ENCODE assay signal across 10 mouse cellular contexts in the genomic region with DNA sequence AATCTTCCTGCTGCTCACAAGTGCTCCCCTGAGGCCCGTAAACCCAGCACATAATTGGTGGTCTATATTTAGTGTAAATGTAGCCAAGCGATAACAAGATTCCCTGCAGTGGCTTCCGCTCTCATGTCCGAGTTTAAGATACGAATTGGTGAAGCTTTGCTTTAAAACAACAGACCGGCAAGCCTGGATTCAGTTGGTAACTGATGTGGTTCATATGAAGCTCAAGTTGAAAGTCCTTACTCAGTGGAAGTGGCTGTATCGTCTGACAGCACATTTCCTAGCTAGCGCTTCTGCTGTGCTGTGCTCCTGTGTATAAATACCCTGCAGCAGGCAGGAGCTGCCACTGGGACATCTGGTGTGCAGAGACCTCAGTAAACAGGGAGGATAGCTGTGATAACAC. TPM values are rescaled to one million over a fixed set of nuclear protein-coding genes. Genes with fewer than 3 reads are reported as not detected.
A peak's percentile ranks its signal among the peaks of the same experiment; 100 is the strongest.
DNase-seq lines count a peak whose midpoint lies in the region; ATAC-seq and TF ChIP-seq lines count a peak whose summit lies in the region.
"Had no signal": no experiment of that assay in that cellular context is flagged by ENCODE, and none has a peak within 500 bp of the region (broad histone marks: within the 10 kb centered on the region; RNA-seq: fewer than 3 reads in every experiment).

A gene (minus strand): TSS at position 189 of the 400 bp plus-strand sequence.

- H3K9me3 ChIP-seq in forebrain, postnatal 0 days (ENCODE audit: low read length) = no peaks in the 10 kb centered on the region
- H3K9me3 ChIP-seq in forebrain, embryonic 15.5 days = no peaks in the 10 kb centered on the region
- H3K9me3 ChIP-seq: forebrain, embryonic 12.5 days; neural tube, embryonic 12.5 days had no signal

- no peak within 1 kb of the TSS for H3K4me2 ChIP-seq in forebrain, postnatal 0 days (ENCODE audit: low read depth)
- H3K4me2 ChIP-seq in forebrain, embryonic 15.5 days (replicated peaks) = no peak within 1 kb of the TSS
- H3K4me2 ChIP-seq: forebrain, embryonic 12.5 days; neural tube, embryonic 12.5 days had no signal

- H3K4me1 ChIP-seq in forebrain, postnatal 0 days (ENCODE audit: insufficient read depth) = no peaks in the 10 kb centered on the region
- no peaks in the 10 kb centered on the region for H3K4me1 ChIP-seq in forebrain, embryonic 15.5 days
- H3K4me1 ChIP-seq: forebrain, embryonic 12.5 days; neural tube, embryonic 12.5 days had no signal

- H3K4me3 ChIP-seq in forebrain, postnatal 0 days (ENCODE audit: low read depth, low read length) = no peak within 1 kb of the TSS
- no peak within 1 kb of the TSS for H3K4me3 ChIP-seq in forebrain, embryonic 15.5 days
- H3K4me3 ChIP-seq: forebrain, embryonic 12.5 days; neural tube, embryonic 12.5 days had no signal

- DNase-seq in forebrain, postnatal 0 days = no peak
- DNase-seq in right cerebral cortex, adult 18-20 months = peak; percentile 49
- no peak for DNase-seq in right cerebral cortex, postnatal 36 days (ENCODE audit: low spot score in 2 of 2)
- peak; percentile 52 to 57 for DNase-seq in heart, postnatal 10 days
- peak; percentile 70 for DNase-seq in thymus, postnatal 14 days
- no peak for DNase-seq in embryo, embryonic 11 days
- DNase-seq in c-Kit-positive CD71-positive TER-119-positive erythroid progenitor cells, embryonic 14.5 days (ENCODE audit: low spot score) = no peak

- intact Hi-C loops in heart, postnatal 10 days (cut with DNase I) = loop anchor here (2.0 kb wide), 2 partner anchors 23 to 117 kb away; no protein-coding TSS in a partner anchor

- H3K27ac ChIP-seq in forebrain, postnatal 0 days (ENCODE audit: low read depth, low read length) = no peak within 1 kb of the TSS
- no peak within 1 kb of the TSS for H3K27ac ChIP-seq in forebrain, embryonic 15.5 days (replicated peaks)
- H3K27ac ChIP-seq: forebrain, embryonic 12.5 days; neural tube, embryonic 12.5 days had no signal

- peak; percentile 71 for ATAC-seq in forebrain, postnatal 0 days
- no peak; the same call in 1 of the 2 replicates for ATAC-seq in forebrain, embryonic 15.5 days (replicated peaks)

- H3K27me3 ChIP-seq in forebrain, postnatal 0 days (ENCODE audit: insufficient read depth, low read length) = no peaks in the 10 kb centered on the region
- H3K27me3 ChIP-seq in forebrain, embryonic 15.5 days = no peaks in the 10 kb centered on the region
- H3K27me3 ChIP-seq: forebrain, embryonic 12.5 days; neural tube, embryonic 12.5 days had no signal

- H3K9ac ChIP-seq in forebrain, postnatal 0 days = no peak within 1 kb of the TSS
- H3K9ac ChIP-seq in forebrain, embryonic 15.5 days (replicated peaks) = no peak within 1 kb of the TSS
- H3K9ac ChIP-seq: forebrain, embryonic 12.5 days; neural tube, embryonic 12.5 days had no signal

- 82% methylated on average over 8 of the region's 8 CpGs for WGBS in forebrain, postnatal 0 days
- WGBS in forebrain, embryonic 15.5 days = 84% methylated on average over 8 of the region's 8 CpGs

- H3K36me3 ChIP-seq in forebrain, postnatal 0 days (ENCODE audit: insufficient read depth) = peaks cover 23% of the 10 kb centered on the region
- peaks cover 16% of the 10 kb centered on the region for H3K36me3 ChIP-seq in forebrain, embryonic 15.5 days

- TF ChIP-seq CTCF in forebrain, postnatal 0 days (IDR thresholded peaks at IDR 0.05; ENCODE audit: low read depth) = no peak

RNA-seq across cellular contexts. Expression of the gene that starts here (rescaled TPM):
- total RNA-seq in forebrain, postnatal 0 days (2014; rRNA removed) = 0.14 and 0.23 TPM in 2 replicates
- polyA plus RNA-seq in forebrain, postnatal 0 days (2015; fragmentation: Nextera tagmentation; extraction: Ambion mirVana) = 0.27 and 0.33 TPM in 2 replicates
- not detected in 2 replicates for polyA plus RNA-seq in forebrain, embryonic 15.5 days (2015; fragmentation: Nextera tagmentation; extraction: Ambion mirVana)
- 10 to 100 TPM; 23.1 to 35.6 TPM for total RNA-seq in heart, postnatal 10 days (2021)

Comparison
In these comparisons a context has a peak if more than half of its experiments do, and no peak if none do; other contexts are left out.
1. RNA of the gene that starts here (total RNA-seq): 23.1 to 35.6 TPM in heart, postnatal 10 days; 0.14 to 0.23 TPM in forebrain, postnatal 0 days; every median in the first group is over 10 times any median in the second.
2. DNase-seq: peak in right cerebral cortex, adult 18-20 months (single experiment), heart, postnatal 10 days (2 of 2) and thymus, postnatal 14 days (single experiment); none in forebrain, postnatal 0 days (single experiment), right cerebral cortex, postnatal 36 days (0 of 2), embryo, embryonic 11 days (single experiment) and c-Kit-positive CD71-positive TER-119-positive erythroid progenitor cells, embryonic 14.5 days (single experiment).
3. Peak in ATAC-seq in forebrain, postnatal 0 days; RNA of the gene not detected or under 1 TPM.